Mouse (Mus musculus) MEL-GATA-1-ER (cell line): ENCODE data around the gene Vps51.

ENCODE experiments used
- DNase-seq: peaks from one replicate; pipeline ENCODE4 v3.0.0-alpha.2; 2012; ENCODE audit warnings: low read depth; ENCODE audit errors: extremely low read depth

Vps51 gene

GRCm38 (mm10) chr19:6076564-6077393 is at the start of gene Vps51:
TSS of gene Vps51 (minus strand) at chr19:6077231.
- peak; percentile 93 for DNase-seq

- peak; percentile 62 for DNase-seq
Measured at GRCm38 (mm10) chr19:6126289-6126688, 49.3 kb upstream of the Vps51 start.

GRCm38 (mm10) chr19:6124898-6125297 is 47.9 kb upstream of the Vps51 start:
- DNase-seq: no peak

GRCm38 (mm10) chr19:6123330-6123729 is 46.3 kb upstream of the Vps51 start:
- DNase-seq: no peak

GRCm38 (mm10) chr19:6121761-6122160 is 44.7 kb upstream of the Vps51 start:
- no peak for DNase-seq

DNA sequence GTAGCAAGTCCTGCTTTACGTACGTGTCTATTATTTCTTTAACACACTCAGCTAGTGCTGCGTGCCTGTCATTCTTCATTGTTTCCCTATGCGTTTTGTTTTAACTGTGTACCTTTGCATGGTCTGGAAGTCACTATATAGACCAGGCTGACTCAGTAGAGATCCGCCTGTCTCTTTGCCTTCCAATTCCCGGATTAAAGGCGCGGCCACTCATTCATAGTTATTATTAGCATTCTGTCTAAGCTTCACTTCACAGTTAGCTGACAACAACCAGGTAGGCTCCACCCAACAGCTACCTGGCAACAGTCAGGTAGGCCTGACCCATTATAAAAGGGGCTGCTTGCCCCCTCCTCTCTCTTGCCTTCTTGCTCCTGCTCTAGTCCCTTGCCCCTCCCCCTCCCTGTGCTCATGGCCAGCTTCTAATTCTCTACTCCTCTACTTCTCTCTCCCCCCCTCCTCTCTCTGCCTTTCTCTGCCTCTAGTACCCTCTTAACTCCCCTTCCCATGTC is 41.7 kb upstream of the Vps51 start:
- no peak for DNase-seq

DNA sequence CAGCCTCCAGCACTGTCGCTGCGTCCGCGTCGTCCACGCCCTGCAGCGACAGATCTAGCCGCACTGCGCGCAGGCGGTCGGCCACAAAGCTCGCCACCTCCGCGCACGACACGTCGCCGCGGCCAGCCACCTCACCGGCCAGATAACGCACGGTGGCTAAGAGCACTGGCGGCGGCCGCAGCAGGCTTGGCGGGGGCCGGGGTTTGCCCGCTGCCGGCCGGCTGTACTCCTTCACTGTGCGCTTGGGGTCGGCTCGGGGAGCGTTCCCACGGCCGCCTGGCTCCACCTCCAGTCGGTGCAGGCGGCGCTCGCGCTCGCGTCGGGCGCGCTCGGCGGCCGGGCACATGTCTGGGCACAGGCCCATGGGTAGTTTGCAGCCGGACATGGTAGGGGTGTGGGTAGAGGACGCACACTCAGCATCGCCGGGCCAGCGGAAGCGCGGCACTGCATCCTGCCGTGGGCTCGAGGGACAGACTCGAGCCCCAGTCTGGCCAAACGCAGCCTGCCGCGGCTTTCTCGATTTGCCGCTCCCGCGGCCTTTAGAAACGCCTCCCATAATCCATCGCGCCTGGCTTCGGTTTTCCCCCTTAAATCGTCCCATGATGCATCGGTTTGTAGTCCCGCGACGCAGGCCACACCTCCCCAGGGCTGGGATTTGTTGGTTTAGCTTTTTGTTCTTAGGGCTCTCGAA is 41.1 kb upstream of the Vps51 start, which contains the start of gene Sac3d1:
TSS of gene Sac3d1 (minus strand) at position 665 of the 691 bp plus-strand sequence.
- peak; percentile 94 for DNase-seq

DNA sequence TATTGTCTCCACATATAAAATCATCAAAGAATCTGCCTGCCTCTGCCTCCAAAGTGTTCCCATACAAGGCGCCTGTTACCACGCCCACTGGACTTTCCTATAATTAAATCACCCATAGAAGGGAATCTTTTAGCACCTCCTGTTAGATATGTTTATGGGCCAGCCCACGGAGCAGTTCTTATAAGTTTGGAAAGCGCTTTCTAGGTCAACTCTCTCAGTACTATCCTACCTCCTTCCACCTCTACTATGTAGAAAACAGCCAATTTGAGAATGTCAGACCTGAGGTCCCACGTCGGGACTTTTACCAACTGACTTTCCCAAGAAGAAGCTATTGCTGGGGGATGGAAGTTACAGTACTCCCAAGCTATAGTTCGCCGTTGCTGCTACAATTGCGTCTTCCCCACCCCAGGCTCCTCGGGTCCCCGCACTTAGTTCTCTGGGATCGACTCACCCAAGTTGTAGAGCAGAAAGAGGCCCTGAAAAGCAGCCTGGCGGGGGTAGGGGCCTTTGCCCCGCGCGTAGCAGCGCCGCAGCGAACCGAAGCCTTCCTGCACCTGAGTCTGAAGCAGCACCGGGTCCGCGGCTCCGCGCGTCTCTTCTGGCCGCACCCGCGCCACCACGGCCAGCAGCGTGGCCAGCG is 40.4 kb upstream of the Vps51 start:
- DNase-seq: peak; percentile 35

DNA sequence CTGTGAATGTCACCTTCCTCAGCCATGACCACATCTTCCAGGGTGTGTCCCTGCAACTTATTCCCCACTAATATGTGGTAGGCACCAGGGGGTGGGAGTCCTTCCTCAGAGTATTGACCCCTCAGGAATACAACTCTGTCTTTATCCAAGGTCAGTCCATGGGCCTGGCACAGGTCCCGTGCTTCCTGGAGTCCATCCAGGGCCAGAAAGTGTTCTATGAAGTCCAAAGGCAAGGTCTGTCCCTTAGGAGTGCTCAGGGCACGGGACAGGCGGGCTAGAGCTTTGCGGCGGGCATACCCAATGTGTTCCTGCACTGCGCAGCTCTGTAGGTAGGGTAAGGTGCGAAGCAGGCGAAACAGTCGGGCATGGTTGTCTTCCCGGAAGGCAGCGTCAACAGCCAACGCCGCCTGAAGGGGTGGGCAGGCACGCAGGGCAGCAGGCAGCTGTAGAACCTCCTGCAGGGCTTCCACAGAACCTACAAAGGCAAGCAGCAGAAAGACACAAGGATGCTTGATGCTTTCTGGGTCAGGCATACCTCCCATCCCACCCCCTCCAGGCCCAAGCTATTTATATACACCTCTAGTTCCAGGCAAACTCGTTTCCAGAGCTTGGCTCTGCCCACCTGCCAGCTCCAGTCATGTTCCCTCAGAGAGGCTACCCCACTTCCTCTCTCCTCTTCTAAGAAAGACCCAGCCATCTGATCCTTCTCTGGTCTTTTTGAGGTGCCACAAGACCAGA is 39.3 kb upstream of the Vps51 start:
- no peak for DNase-seq

DNA sequence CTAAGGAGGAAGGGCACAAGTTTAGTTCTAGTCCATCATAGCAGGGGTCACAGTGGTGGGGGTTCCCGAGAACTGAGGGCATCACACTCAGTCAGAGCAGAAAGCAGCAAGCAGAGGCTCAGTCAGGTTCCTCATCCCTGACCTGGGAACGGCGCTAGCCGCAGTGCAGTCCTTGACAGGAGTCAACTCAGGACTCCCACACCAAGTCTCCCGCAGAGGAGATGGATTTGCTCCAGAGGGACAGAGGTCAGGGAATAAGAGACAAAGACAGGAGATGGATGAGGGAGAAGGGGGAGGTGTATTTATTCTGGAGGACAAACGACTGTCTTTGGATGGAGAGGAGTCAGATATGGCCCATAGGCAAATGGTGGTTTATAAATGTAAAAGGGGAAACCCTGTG is 36.1 kb upstream of the Vps51 start:
- DNase-seq: no peak

GRCm38 (mm10) chr19:6105586-6105985 is 28.6 kb upstream of the Vps51 start, which contains the start of gene Naaladl1:
TSS of gene Naaladl1 (plus strand) at chr19:6105782.
- no peak for DNase-seq

GRCm38 (mm10) chr19:6104476-6104875 is 27.4 kb upstream of the Vps51 start:
- DNase-seq: peak; percentile 72

GRCm38 (mm10) chr19:6102169-6102853 is 25.3 kb upstream of the Vps51 start:
- DNase-seq: no peak

DNA sequence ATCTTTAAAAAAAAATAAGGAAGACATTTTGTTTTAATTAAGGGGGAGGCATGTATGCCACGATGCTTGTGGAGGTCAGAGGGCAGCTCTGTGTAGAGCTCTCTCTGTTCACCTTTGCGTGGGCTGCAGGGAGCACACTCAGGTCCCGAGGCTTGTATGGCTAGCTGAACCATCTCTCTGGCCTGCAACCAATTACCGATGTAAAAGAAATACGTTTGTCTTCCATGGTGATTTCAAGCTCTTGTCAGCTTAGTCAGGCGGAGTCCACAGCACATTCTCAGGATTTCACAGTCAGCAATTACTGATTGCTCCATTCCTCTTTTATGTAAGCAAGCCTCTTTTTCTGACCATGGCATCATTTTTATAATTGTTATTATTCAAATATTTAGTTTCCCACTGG is 24.2 kb upstream of the Vps51 start:
- no peak for DNase-seq

DNA sequence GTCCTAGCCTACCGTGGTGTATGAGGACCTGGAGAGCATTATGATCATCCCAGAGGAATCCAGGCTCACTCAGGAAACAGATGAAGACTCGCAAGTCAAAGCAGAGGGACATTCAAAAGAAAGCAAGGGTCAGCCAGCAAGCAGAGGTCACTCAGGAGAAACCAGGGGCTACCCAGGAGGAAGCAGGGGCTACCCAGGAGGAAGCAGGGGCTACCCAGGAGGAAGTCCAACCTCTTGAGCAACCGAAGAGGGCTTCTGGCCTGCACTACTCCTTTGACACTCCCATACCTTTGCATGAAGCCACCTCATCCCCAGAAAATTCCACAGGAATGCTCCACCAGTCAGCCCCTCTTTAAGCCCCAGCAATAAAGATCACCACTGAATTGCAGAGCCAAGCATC is 20.8 kb upstream of the Vps51 start:
- DNase-seq: no peak

- no peak for DNase-seq
Measured at GRCm38 (mm10) chr19:6094119-6094518, 17.1 kb upstream of the Vps51 start, which contains the start of gene AC131692.1. TSS of gene AC131692.1 (plus strand) at chr19:6094419.

DNA sequence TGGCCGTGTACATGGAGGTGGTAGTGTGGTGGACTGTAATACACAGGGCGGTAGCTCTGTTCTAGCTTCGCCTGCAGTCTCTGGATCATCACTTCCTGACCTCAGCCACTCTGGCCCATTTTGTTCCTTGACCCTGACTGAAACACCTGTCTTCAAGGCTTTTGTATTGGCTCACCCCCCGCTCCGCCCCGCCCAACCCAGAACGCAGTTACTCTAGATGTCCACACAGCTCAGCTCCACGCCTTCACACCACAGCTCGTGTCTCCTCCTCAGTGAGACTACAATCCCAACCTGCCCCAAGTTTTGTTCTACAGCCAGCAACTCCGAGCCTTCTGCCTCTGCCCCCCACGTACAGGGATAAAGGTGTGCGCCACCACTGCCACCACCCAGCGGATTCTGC is 11.8 kb upstream of the Vps51 start:
- DNase-seq: no peak

DNA sequence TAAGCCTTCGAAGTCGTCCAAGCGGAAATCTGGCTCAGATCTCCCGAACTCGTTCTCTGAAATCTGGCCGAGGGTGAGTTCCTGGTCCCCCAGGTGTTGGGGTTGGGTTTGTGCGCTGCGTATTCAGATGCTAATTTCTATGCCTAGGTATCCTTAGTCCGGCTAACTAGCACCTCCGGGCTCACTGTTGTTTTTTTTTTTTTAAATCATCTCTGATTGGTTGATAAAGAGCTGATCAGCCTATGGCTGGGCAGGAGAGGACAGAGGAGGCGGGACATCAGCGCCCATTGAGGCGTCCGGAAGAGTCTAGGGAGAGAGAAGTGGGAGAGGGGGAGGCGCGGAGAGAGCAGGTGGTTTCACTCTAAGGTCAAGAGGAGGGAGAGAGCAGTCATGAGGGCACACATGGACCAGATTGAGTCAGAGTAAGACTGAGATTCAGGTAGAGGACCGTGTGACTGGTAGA is 8.4 kb upstream of the Vps51 start:
- peak; percentile 82 for DNase-seq

- peak; percentile 98 for DNase-seq
Measured at GRCm38 (mm10) chr19:6084478-6085248, 7.6 kb upstream of the Vps51 start, which contains the start of the genes Zfpl1 and Cdca5. TSS of gene Zfpl1 (minus strand) at chr19:6084956. TSS of gene Cdca5 (plus strand) at chr19:6084983.
